Mouse (Mus musculus) heart, embryonic 13.5 days (tissue): ENCODE data around the gene Kirrel3. TPM values are rescaled to one million over a fixed set of nuclear protein-coding genes. Genes with fewer than 3 reads are reported as not detected.

Source experiments
- ATAC-seq: fragments of 200-750 bp; cut with Nextera tagmentation; 2 replicates; pipeline ENCODE4 v1.8.0; 2017; ENCODE audit warnings: moderate TSS enrichment; ENCODE audit not compliant: insufficient number of reproducible peaks, low FRiP score, low TSS enrichment; ENCODE audit errors: extremely low read depth
- H3K27ac ChIP-seq: fragments of 300-500 bp; sonication (generic); replicated peaks from 2 replicates; pipeline ENCODE4 v1.5.1; 2015; ENCODE audit warnings: moderate library complexity, mild to moderate bottlenecking, inconsistent platforms
- H3K27me3 ChIP-seq: fragments of 300-500 bp; sonication (generic); replicated peaks from 2 replicates; pipeline ENCODE4 v1.6.1; 2015; ENCODE audit warnings: mild to moderate bottlenecking, inconsistent platforms
- H3K36me3 ChIP-seq: fragments of 300-500 bp; sonication (generic); 2 replicates; pipeline ENCODE4 v1.6.1; 2015; ENCODE audit warnings: mild to moderate bottlenecking, inconsistent platforms
- H3K4me1 ChIP-seq: fragments of 300-500 bp; sonication (generic); 2 replicates; pipeline ENCODE4 v1.6.1; 2015; ENCODE audit warnings: inconsistent platforms
- H3K4me2 ChIP-seq: fragments of 300-500 bp; sonication (generic); 2 replicates; pipeline ENCODE4 v1.6.1; 2015; ENCODE audit warnings: inconsistent platforms, mild to moderate bottlenecking, moderate library complexity
- H3K4me3 ChIP-seq: fragments of 300-500 bp; sonication (generic); 2 replicates; pipeline ENCODE4 v1.5.1; 2015; ENCODE audit warnings: moderate library complexity, mild to moderate bottlenecking, inconsistent platforms
- H3K9ac ChIP-seq: fragments of 300-500 bp; sonication (generic); 2 replicates; pipeline ENCODE4 v1.6.1; 2015; ENCODE audit warnings: inconsistent platforms, mild to moderate bottlenecking, moderate library complexity
- H3K9me3 ChIP-seq: fragments of 300-500 bp; sonication (generic); 2 replicates; pipeline ENCODE4 v1.6.1; 2016; ENCODE audit warnings: inconsistent platforms
- WGBS: fragments of 180-500 bp; shearing (Covaris S2); methylation state at CpG from one replicate; pipeline ENCODE4 v1.1.7; 2015; ENCODE audit warnings: mixed read lengths; 5-methylcytosine and 5-hydroxymethylcytosine counted together
- polyA plus RNA-seq: library from polyadenylated mRNA; unstranded; fragments of >200 nt; fragmentation: Nextera tagmentation; extraction: Ambion mirVana; gene quantifications from 2 replicates; pipeline ENCODE4 v1.2.1, GENCODE M21; 2015

Gene Kirrel3
- polyA plus RNA-seq, 1 experiment from 2014 or later = 1.0 TPM

- H3K4me3 ChIP-seq = peak overlapping the region; percentile 47
- peak overlapping the region; percentile 74 for H3K9ac ChIP-seq
- WGBS = 3% methylated on average over 25 of the region's 25 CpGs
- H3K9me3 ChIP-seq = no peaks in the 10 kb centered on the region
- H3K4me2 ChIP-seq = peak overlapping the region; percentile 73
- H3K36me3 ChIP-seq = no peaks in the 10 kb centered on the region
- peaks cover 29% of the 10 kb centered on the region for H3K4me1 ChIP-seq
- no peak for ATAC-seq
- peaks cover 35% of the 10 kb centered on the region for H3K27me3 ChIP-seq
- no peak overlapping the region for H3K27ac ChIP-seq
Observed at GRCm38 (mm10) chr9:35024591-35025496, 539.1 kb downstream of the Kirrel3 start.

- peaks cover 29% of the 10 kb centered on the region for H3K4me1 ChIP-seq
- no peak for ATAC-seq
Observed at GRCm38 (mm10) chr9:35026311-35026710, 540.6 kb downstream of the Kirrel3 start.

GRCm38 (mm10) chr9:35026897-35027311, 541.2 kb downstream of the Kirrel3 start:
- H3K4me2 ChIP-seq = no peak overlapping the region
- H3K27me3 ChIP-seq = peaks cover 35% of the 10 kb centered on the region
- 48% methylated on average over 6 of the region's 6 CpGs for WGBS
- H3K4me1 ChIP-seq = peaks cover 29% of the 10 kb centered on the region
- no peak for ATAC-seq
- H3K36me3 ChIP-seq = no peaks in the 10 kb centered on the region
- no peaks in the 10 kb centered on the region for H3K9me3 ChIP-seq
- H3K27ac ChIP-seq = no peak overlapping the region
- no peak overlapping the region for H3K9ac ChIP-seq
- H3K4me3 ChIP-seq = no peak overlapping the region

More at GRCm38 (mm10) chr9:35026311-35026710, 540.6 kb downstream of the Kirrel3 start:
- 69% methylated on average over 6 of the region's 6 CpGs for WGBS
- Histone ChIP-seq H3K9ac (no peak overlapping the region), H3K4me3 (no peak overlapping the region), H3K4me2 (no peak overlapping the region), H3K36me3 (no peaks in the 10 kb centered on the region), H3K27me3 (peaks cover 35% of the 10 kb centered on the region), H3K27ac (no peak overlapping the region), H3K9me3 (no peaks in the 10 kb centered on the region)

- WGBS = 75% methylated on average over 6 of the region's 6 CpGs
- no peak for ATAC-seq
- no peak overlapping the region for H3K4me2 ChIP-seq
- H3K36me3 ChIP-seq = no peaks in the 10 kb centered on the region
- peaks cover 35% of the 10 kb centered on the region for H3K27me3 ChIP-seq
- H3K9me3 ChIP-seq = no peaks in the 10 kb centered on the region
- H3K27ac ChIP-seq = no peak overlapping the region
- no peak overlapping the region for H3K9ac ChIP-seq
- peaks cover 32% of the 10 kb centered on the region for H3K4me1 ChIP-seq
- no peak overlapping the region for H3K4me3 ChIP-seq
Observed at GRCm38 (mm10) chr9:35027382-35027997, 541.8 kb downstream of the Kirrel3 start.

- Histone ChIP-seq H3K9me3 (no peaks in the 10 kb centered on the region), H3K36me3 (no peaks in the 10 kb centered on the region), H3K4me3 (no peak overlapping the region), H3K27ac (no peak overlapping the region), H3K9ac (no peak overlapping the region), H3K4me1 (peaks cover 28% of the 10 kb centered on the region), H3K4me2 (no peak overlapping the region), H3K27me3 (peaks cover 17% of the 10 kb centered on the region)
- 67% methylated on average over 5 of the region's 5 CpGs for WGBS
- ATAC-seq = no peak
Observed at GRCm38 (mm10) chr9:35030823-35031222, 545.1 kb downstream of the Kirrel3 start.

GRCm38 (mm10) chr9:35032457-35032856, 546.8 kb downstream of the Kirrel3 start:
- 73% methylated on average over 6 of the region's 6 CpGs for WGBS
- no peak overlapping the region for H3K4me3 ChIP-seq
- ATAC-seq = no peak

GRCm38 (mm10) chr9:35035074-35035473, 549.4 kb downstream of the Kirrel3 start:
- no peak overlapping the region for H3K9ac ChIP-seq
- H3K27ac ChIP-seq = no peak overlapping the region
- H3K27me3 ChIP-seq = peaks cover 5% of the 10 kb centered on the region; the same call in 1 of the 2 replicates
- peak overlapping the region; percentile 22 for H3K4me2 ChIP-seq
- peaks cover 7% of the 10 kb centered on the region; the same call in 1 of the 2 replicates for H3K9me3 ChIP-seq
- no peak for ATAC-seq
- no peaks in the 10 kb centered on the region for H3K36me3 ChIP-seq
- peaks cover 33% of the 10 kb centered on the region for H3K4me1 ChIP-seq
- WGBS = 35% methylated on average over 14 of the region's 14 CpGs
- peak overlapping the region; percentile 20; the same call in 1 of the 2 replicates for H3K4me3 ChIP-seq

More at GRCm38 (mm10) chr9:35032457-35032856, 546.8 kb downstream of the Kirrel3 start:
- H3K9ac ChIP-seq = no peak overlapping the region
- H3K9me3 ChIP-seq = peaks cover 7% of the 10 kb centered on the region; the same call in 1 of the 2 replicates
- H3K27me3 ChIP-seq = peaks cover 12% of the 10 kb centered on the region; the same call in 1 of the 2 replicates
- peaks cover 18% of the 10 kb centered on the region for H3K4me1 ChIP-seq
- no peak overlapping the region for H3K4me2 ChIP-seq
- no peak overlapping the region for H3K27ac ChIP-seq
- H3K36me3 ChIP-seq = no peaks in the 10 kb centered on the region

GRCm38 (mm10) chr9:35038922-35039586, 553.4 kb downstream of the Kirrel3 start:
- peaks cover 58% of the 10 kb centered on the region for H3K4me1 ChIP-seq
- peak overlapping the region; percentile 4 for H3K4me2 ChIP-seq
- 22% methylated on average over 7 of the region's 7 CpGs for WGBS
- H3K9me3 ChIP-seq = peaks cover 7% of the 10 kb centered on the region; the same call in 1 of the 2 replicates
- peak; percentile 59; the same call in 1 of the 2 replicates for ATAC-seq
- H3K9ac ChIP-seq = 0 out of 2 replicates have a peak overlapping the region, but pooled peaks have one; percentile 30
- H3K36me3 ChIP-seq = no peaks in the 10 kb centered on the region
- H3K4me3 ChIP-seq = no peak overlapping the region
- peak overlapping the region; percentile 84 for H3K27ac ChIP-seq
- H3K27me3 ChIP-seq = peaks cover 5% of the 10 kb centered on the region; the same call in 1 of the 2 replicates

GRCm38 (mm10) chr9:35039846-35040245, 554.2 kb downstream of the Kirrel3 start:
- H3K27me3 ChIP-seq = peaks cover 5% of the 10 kb centered on the region; the same call in 1 of the 2 replicates
- H3K4me2 ChIP-seq = no peak overlapping the region
- no peak overlapping the region for H3K4me3 ChIP-seq
- ATAC-seq = no peak
- no peaks in the 10 kb centered on the region for H3K36me3 ChIP-seq
- WGBS = 23% methylated on average over 5 of the region's 5 CpGs
- H3K27ac ChIP-seq = peak overlapping the region; percentile 84
- peaks cover 7% of the 10 kb centered on the region; the same call in 1 of the 2 replicates for H3K9me3 ChIP-seq
- H3K9ac ChIP-seq = no peak overlapping the region
- H3K4me1 ChIP-seq = peaks cover 64% of the 10 kb centered on the region

GRCm38 (mm10) chr9:35041493-35041892, 555.8 kb downstream of the Kirrel3 start:
- H3K27me3 ChIP-seq = no peaks in the 10 kb centered on the region
- ATAC-seq = no peak
- peaks cover 7% of the 10 kb centered on the region; the same call in 1 of the 2 replicates for H3K9me3 ChIP-seq
- peaks cover 76% of the 10 kb centered on the region for H3K4me1 ChIP-seq
- H3K4me3 ChIP-seq = no peak overlapping the region
- 53% methylated on average over 5 of the region's 5 CpGs for WGBS
- H3K9ac ChIP-seq = no peak overlapping the region
- H3K27ac ChIP-seq = no peak overlapping the region
- no peak overlapping the region for H3K4me2 ChIP-seq
- H3K36me3 ChIP-seq = no peaks in the 10 kb centered on the region

GRCm38 (mm10) chr9:35043619-35044018, 557.9 kb downstream of the Kirrel3 start:
- Histone ChIP-seq H3K9ac (no peak overlapping the region), H3K27ac (0 out of 2 replicates have a peak overlapping the region, but pooled peaks have one; percentile 24), H3K36me3 (peaks cover 17% of the 10 kb centered on the region), H3K27me3 (no peaks in the 10 kb centered on the region), H3K4me1 (peaks cover 70% of the 10 kb centered on the region), H3K9me3 (no peaks in the 10 kb centered on the region), H3K4me3 (no peak overlapping the region), H3K4me2 (no peak overlapping the region)
- WGBS = 66% methylated on average over 7 of the region's 7 CpGs
- no peak for ATAC-seq
